Comparison of ENCODE assay signal across 8 mouse cellular contexts in genomic region chr4:123412528-123412878, GRCm38 (mm10).
DNase-seq lines count a peak whose midpoint lies in the region; TF ChIP-seq lines count a peak whose summit lies in the region.

No protein-coding gene starts in this region.

- TF ChIP-seq CTCF in bone marrow macrophage, adult 2 months (IDR thresholded peaks at IDR 0.05; ENCODE audit: low read depth, low read length) = no peak

- H3K27ac ChIP-seq in bone marrow macrophage, adult 2 months (ENCODE audit: insufficient read depth, low read depth, low read length) = no peak overlapping the region

- DNase-seq in heart, adult 11 months = peak; percentile 97
- DNase-seq in heart, postnatal 25 days (ENCODE audit: low spot score) = no peak
- DNase-seq in heart, postnatal 4 days = peak; percentile 36
- DNase-seq in lung, postnatal 36 days = peak; percentile 38
- no peak for DNase-seq in left cerebral cortex, postnatal 25 days (ENCODE audit: low spot score in 2 of 2)
- no peak for DNase-seq in left cerebral cortex, adult 8-10 months (ENCODE audit: low spot score in 2 of 2)
- no peak for DNase-seq in ovary, postnatal 14 days (ENCODE audit: low spot score)

- peaks cover 21% of the 10 kb centered on the region for H3K4me1 ChIP-seq in bone marrow macrophage, adult 2 months (ENCODE audit: control insufficient read depth, insufficient read depth, low read length)

- intact Hi-C loops in heart, postnatal 25 days (cut with DNase I) = loop anchor here (2.0 to 5.0 kb wide), 2 partner anchors 14 to 35 kb away; no protein-coding TSS in a partner anchor
- intact Hi-C loops in left cerebral cortex, postnatal 25 days (cut with DNase I) = no loop called here

- no peak for TF ChIP-seq POLR2A in bone marrow macrophage, adult 2 months (IDR thresholded peaks at IDR 0.05; ENCODE audit: borderline replicate concordance, low read depth, low read length)

- peak overlapping the region; percentile 85; the same call in 1 of the 2 replicates for H3K4me3 ChIP-seq in bone marrow macrophage, adult 2 months (ENCODE audit: insufficient read depth, low read length)

Comparison
In these comparisons a context has a peak if more than half of its experiments do, and no peak if none do; other contexts are left out.
1. DNase-seq: peak in heart, adult 11 months (single experiment), heart, postnatal 4 days (single experiment) and lung, postnatal 36 days (single experiment); none in heart, postnatal 25 days (single experiment), left cerebral cortex, postnatal 25 days (0 of 2), left cerebral cortex, adult 8-10 months (0 of 2) and ovary, postnatal 14 days (single experiment).